Mouse (Mus musculus): ENCODE data around the gene Tppp3. TPM values are rescaled to one million over a fixed set of nuclear protein-coding genes. Genes with fewer than 3 reads are reported as not detected.

The Tppp3 gene
- polyA plus RNA-seq, 1 experiment: 14.4 TPM

DNA sequence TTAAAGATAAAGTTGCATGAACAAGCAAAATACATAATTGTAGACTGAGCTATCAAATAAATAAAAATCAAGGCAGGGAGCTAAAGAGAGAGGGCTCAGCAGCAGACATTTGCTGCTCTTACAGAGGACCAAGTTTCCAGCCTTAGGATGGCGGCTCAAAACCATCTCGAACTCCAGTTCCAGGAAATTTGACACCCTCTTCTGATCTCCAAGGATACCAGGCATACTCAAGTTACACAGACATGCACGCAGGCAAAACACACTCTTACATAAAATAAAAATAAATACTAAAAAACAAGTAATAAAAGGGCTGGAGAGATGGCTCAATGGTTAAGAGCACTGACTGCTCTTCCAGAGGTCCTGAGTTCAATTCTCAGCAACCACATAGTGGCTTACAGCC is 22.2 kb upstream of the Tppp3 start:
- no peaks in the 10 kb centered on the region for H3K9me3 ChIP-seq (replicated peaks; ENCODE audit: control insufficient read depth, insufficient read depth, low read length, poor library complexity, severe bottlenecking)
- H3K36me3 ChIP-seq (ENCODE audit: control insufficient read depth, insufficient read depth, low read length, poor library complexity, severe bottlenecking): no peaks in the 10 kb centered on the region
- peaks cover 1% of the 10 kb centered on the region for H3K4me1 ChIP-seq (ENCODE audit: control insufficient read depth, insufficient read depth, low read length)
- H3K4me3 ChIP-seq (ENCODE audit: low read depth, low read length): no peak overlapping the region
- H3K9ac ChIP-seq (ENCODE audit: low read depth, poor library complexity, severe bottlenecking): no peak overlapping the region
- H3K27me3 ChIP-seq (ENCODE audit: control insufficient read depth, insufficient read depth, low read length, poor library complexity, severe bottlenecking): no peaks in the 10 kb centered on the region
- TF ChIP-seq CTCF (IDR thresholded peaks at IDR 0.05; ENCODE audit: low read depth, low read length): no peak
- no peak for TF ChIP-seq POLR2A (IDR thresholded peaks at IDR 0.05; ENCODE audit: insufficient read depth, low read length)
- TF ChIP-seq EP300 (IDR thresholded peaks at IDR 0.05; ENCODE audit: insufficient read depth, low read depth, low read length): no peak
- no peak overlapping the region for H3K27ac ChIP-seq (ENCODE audit: insufficient read depth, low read length)

DNA sequence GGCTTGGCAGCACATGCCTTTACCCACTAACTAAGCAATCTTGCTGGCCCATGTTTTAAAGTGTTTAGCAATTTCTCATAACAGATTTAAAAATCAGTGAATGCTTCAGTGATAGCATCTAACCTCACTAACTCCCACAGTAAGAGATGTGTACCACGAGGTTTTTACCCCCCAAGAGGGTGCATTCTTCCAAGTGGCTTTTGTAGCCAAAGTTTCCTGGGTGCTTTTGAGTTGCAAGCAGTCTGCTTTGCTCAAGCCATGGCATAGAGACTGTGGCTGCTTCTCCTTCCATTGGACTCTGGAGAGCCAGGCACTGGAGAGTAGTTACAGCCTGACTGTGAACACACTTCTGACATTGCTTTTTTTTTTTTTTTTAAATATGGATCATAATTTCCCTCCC is 18.0 kb upstream of the Tppp3 start:
- Histone ChIP-seq H3K27ac (ENCODE audit: insufficient read depth, low read length) (no peak overlapping the region), H3K9me3 (replicated peaks; ENCODE audit: control insufficient read depth, insufficient read depth, low read length, poor library complexity, severe bottlenecking) (no peaks in the 10 kb centered on the region), H3K4me1 (ENCODE audit: control insufficient read depth, insufficient read depth, low read length) (no peaks in the 10 kb centered on the region), H3K36me3 (ENCODE audit: control insufficient read depth, insufficient read depth, low read length, poor library complexity, severe bottlenecking) (no peaks in the 10 kb centered on the region), H3K9ac (ENCODE audit: low read depth, poor library complexity, severe bottlenecking) (no peak overlapping the region), H3K4me3 (ENCODE audit: low read depth, low read length) (no peak overlapping the region), H3K27me3 (ENCODE audit: control insufficient read depth, insufficient read depth, low read length, poor library complexity, severe bottlenecking) (no peaks in the 10 kb centered on the region)
- TF ChIP-seq CTCF (IDR thresholded peaks at IDR 0.05; ENCODE audit: low read depth, low read length): no peak
- no peak for TF ChIP-seq EP300 (IDR thresholded peaks at IDR 0.05; ENCODE audit: insufficient read depth, low read depth, low read length)
- TF ChIP-seq POLR2A (IDR thresholded peaks at IDR 0.05; ENCODE audit: insufficient read depth, low read length): no peak

GRCm38 (mm10) chr8:105488082-105488481 is 16.8 kb upstream of the Tppp3 start:
- Histone ChIP-seq H3K27ac (ENCODE audit: insufficient read depth, low read length) (no peak overlapping the region), H3K4me3 (ENCODE audit: low read depth, low read length) (no peak overlapping the region), H3K9me3 (replicated peaks; ENCODE audit: control insufficient read depth, insufficient read depth, low read length, poor library complexity, severe bottlenecking) (no peaks in the 10 kb centered on the region), H3K27me3 (ENCODE audit: control insufficient read depth, insufficient read depth, low read length, poor library complexity, severe bottlenecking) (no peaks in the 10 kb centered on the region), H3K9ac (ENCODE audit: low read depth, poor library complexity, severe bottlenecking) (no peak overlapping the region), H3K4me1 (ENCODE audit: control insufficient read depth, insufficient read depth, low read length) (no peaks in the 10 kb centered on the region), H3K36me3 (ENCODE audit: control insufficient read depth, insufficient read depth, low read length, poor library complexity, severe bottlenecking) (no peaks in the 10 kb centered on the region)
- TF ChIP-seq EP300 (IDR thresholded peaks at IDR 0.05; ENCODE audit: insufficient read depth, low read depth, low read length) (no peak), CTCF (IDR thresholded peaks at IDR 0.05; ENCODE audit: low read depth, low read length) (no peak), POLR2A (IDR thresholded peaks at IDR 0.05; ENCODE audit: insufficient read depth, low read length) (no peak)

DNA sequence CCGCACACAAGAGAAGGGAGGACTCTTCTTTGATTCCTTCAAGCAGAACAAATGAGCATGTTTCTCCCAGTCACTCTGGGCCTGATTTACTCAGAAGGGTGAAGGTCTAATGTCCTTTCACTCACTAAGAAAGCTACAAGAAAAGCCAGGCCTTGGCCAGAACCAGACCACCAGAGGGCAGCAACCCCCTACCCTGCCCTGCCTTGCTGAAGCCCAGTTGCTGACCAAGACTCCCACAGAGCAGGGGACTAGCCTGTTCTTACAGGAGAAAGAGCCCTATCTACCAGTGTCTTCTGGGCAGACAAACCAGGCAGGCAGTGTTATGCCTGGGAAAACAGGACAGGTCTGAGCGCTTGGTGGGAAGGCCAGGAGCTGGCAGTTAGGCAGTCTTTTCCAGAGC is 13.1 kb upstream of the Tppp3 start:
- Histone ChIP-seq H3K27ac (ENCODE audit: insufficient read depth, low read length) (no peak overlapping the region), H3K4me3 (ENCODE audit: low read depth, low read length) (no peak overlapping the region), H3K36me3 (ENCODE audit: control insufficient read depth, insufficient read depth, low read length, poor library complexity, severe bottlenecking) (no peaks in the 10 kb centered on the region), H3K4me1 (ENCODE audit: control insufficient read depth, insufficient read depth, low read length) (no peaks in the 10 kb centered on the region), H3K27me3 (ENCODE audit: control insufficient read depth, insufficient read depth, low read length, poor library complexity, severe bottlenecking) (no peaks in the 10 kb centered on the region), H3K9ac (ENCODE audit: low read depth, poor library complexity, severe bottlenecking) (no peak overlapping the region), H3K9me3 (replicated peaks; ENCODE audit: control insufficient read depth, insufficient read depth, low read length, poor library complexity, severe bottlenecking) (no peaks in the 10 kb centered on the region)
- TF ChIP-seq EP300 (IDR thresholded peaks at IDR 0.05; ENCODE audit: insufficient read depth, low read depth, low read length): no peak
- peak; percentile 78 for TF ChIP-seq CTCF (IDR thresholded peaks at IDR 0.05; ENCODE audit: low read depth, low read length)
- TF ChIP-seq POLR2A (IDR thresholded peaks at IDR 0.05; ENCODE audit: insufficient read depth, low read length): no peak

DNA sequence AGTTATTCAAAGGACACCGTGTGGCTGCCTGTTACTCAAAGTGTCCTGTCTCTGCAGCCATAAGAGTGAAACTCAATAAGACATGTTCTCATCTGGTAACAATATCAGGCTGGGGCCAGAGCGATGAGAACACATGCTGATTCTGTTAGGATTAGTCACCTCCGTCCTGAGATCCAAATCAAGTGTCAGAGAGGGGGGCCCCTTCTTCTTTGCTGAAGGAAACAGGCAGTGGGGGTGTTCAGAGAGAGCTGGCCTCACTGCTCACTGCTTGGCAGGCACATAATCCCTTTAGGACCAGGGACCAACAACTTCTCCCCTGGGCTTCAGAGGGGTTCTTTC is 12.7 kb upstream of the Tppp3 start:
- Histone ChIP-seq H3K9ac (ENCODE audit: low read depth, poor library complexity, severe bottlenecking) (no peak overlapping the region), H3K36me3 (ENCODE audit: control insufficient read depth, insufficient read depth, low read length, poor library complexity, severe bottlenecking) (no peaks in the 10 kb centered on the region), H3K27ac (ENCODE audit: insufficient read depth, low read length) (no peak overlapping the region), H3K27me3 (ENCODE audit: control insufficient read depth, insufficient read depth, low read length, poor library complexity, severe bottlenecking) (no peaks in the 10 kb centered on the region), H3K4me3 (ENCODE audit: low read depth, low read length) (no peak overlapping the region), H3K9me3 (replicated peaks; ENCODE audit: control insufficient read depth, insufficient read depth, low read length, poor library complexity, severe bottlenecking) (no peaks in the 10 kb centered on the region), H3K4me1 (ENCODE audit: control insufficient read depth, insufficient read depth, low read length) (no peaks in the 10 kb centered on the region)
- TF ChIP-seq CTCF (IDR thresholded peaks at IDR 0.05; ENCODE audit: low read depth, low read length) (no peak), EP300 (IDR thresholded peaks at IDR 0.05; ENCODE audit: insufficient read depth, low read depth, low read length) (no peak), POLR2A (IDR thresholded peaks at IDR 0.05; ENCODE audit: insufficient read depth, low read length) (no peak)

DNA sequence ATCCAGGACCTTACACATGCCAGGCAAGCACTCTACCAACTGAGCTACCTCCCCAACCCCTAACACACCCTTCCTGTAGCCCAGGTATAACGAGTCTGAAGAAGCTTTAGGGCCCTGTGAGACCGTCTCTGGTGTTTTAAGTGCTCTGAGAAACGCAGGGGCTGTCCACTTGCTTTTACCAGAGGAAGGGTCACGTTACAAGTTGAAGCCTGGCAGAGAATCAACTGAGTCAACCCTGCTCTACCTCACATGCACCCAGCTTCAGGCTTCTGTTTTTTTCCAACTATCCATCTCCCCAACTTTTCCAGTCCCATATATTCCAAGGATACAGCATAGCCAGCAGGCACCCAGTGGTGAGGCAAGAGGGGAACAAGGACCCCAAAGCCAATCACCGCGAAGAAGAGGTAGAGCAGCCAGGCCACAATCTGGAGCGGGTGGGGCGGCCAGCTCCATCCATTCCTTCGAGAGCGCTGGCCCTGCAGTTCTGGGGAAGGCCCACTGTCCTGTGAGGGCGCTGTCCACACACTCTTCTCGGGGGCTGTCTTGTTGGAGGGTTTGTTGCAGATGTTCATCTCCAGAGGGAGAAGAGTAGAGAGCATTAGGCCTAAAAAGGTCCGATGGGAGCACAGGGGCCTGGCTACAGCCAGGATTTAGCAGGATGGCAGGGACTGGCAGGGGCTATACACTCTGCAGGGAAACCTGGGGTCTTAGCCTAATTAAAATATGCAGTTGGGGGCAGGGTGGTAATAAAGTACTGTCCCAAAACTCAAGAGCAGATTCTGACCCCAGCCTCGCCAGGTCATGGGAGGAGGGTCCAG is 12.1 kb upstream of the Tppp3 start:
- no peaks in the 10 kb centered on the region for H3K36me3 ChIP-seq (ENCODE audit: control insufficient read depth, insufficient read depth, low read length, poor library complexity, severe bottlenecking)
- peak; percentile 65 for TF ChIP-seq CTCF (IDR thresholded peaks at IDR 0.05; ENCODE audit: low read depth, low read length)
- no peak for TF ChIP-seq POLR2A (IDR thresholded peaks at IDR 0.05; ENCODE audit: insufficient read depth, low read length)
- TF ChIP-seq EP300 (IDR thresholded peaks at IDR 0.05; ENCODE audit: insufficient read depth, low read depth, low read length): no peak
- no peak overlapping the region for H3K4me3 ChIP-seq (ENCODE audit: low read depth, low read length)
- H3K4me1 ChIP-seq (ENCODE audit: control insufficient read depth, insufficient read depth, low read length): peaks cover 3% of the 10 kb centered on the region
- no peak overlapping the region for H3K9ac ChIP-seq (ENCODE audit: low read depth, poor library complexity, severe bottlenecking)
- no peaks in the 10 kb centered on the region for H3K27me3 ChIP-seq (ENCODE audit: control insufficient read depth, insufficient read depth, low read length, poor library complexity, severe bottlenecking)
- no peaks in the 10 kb centered on the region for H3K9me3 ChIP-seq (replicated peaks; ENCODE audit: control insufficient read depth, insufficient read depth, low read length, poor library complexity, severe bottlenecking)
- H3K27ac ChIP-seq (ENCODE audit: insufficient read depth, low read length): no peak overlapping the region
